Mouse (Mus musculus): ENCODE results near the gene St6gal1.

GRCm38 (mm10) chr16:23294236-23294635 is 69.7 kb downstream of the St6gal1 start:
- no peak for TF ChIP-seq CTCF (conservative IDR thresholded peaks at IDR 0.05; ENCODE audit: low read length)
- no peak for TF ChIP-seq NANOG (IDR thresholded peaks at IDR 0.05; ENCODE audit: borderline replicate concordance, low read length)
